Mouse (Mus musculus) left cerebral cortex, adult 8-10 months (tissue): ENCODE measurements at regions not wholly inside any gene's neighbourhood (a gene's known extent, or its start where the extent isn't known, plus 50 kb on each side); places are given as distances from the start of the nearest gene placed in this dataset.
A peak's percentile ranks its signal among the peaks of the same experiment; 100 is the strongest.
"Not testable (repeated sequence)": the region's sequence is repeated elsewhere in the genome, so short reads cannot be mapped to it uniquely, and the experiment has no call there.

Experiments used
- DNase-seq, 2 experiments: peaks; one replicate each; pipeline ENCODE4 v3.0.0; 2022; ENCODE audit warnings: low spot score in 2 of 2

DNA sequence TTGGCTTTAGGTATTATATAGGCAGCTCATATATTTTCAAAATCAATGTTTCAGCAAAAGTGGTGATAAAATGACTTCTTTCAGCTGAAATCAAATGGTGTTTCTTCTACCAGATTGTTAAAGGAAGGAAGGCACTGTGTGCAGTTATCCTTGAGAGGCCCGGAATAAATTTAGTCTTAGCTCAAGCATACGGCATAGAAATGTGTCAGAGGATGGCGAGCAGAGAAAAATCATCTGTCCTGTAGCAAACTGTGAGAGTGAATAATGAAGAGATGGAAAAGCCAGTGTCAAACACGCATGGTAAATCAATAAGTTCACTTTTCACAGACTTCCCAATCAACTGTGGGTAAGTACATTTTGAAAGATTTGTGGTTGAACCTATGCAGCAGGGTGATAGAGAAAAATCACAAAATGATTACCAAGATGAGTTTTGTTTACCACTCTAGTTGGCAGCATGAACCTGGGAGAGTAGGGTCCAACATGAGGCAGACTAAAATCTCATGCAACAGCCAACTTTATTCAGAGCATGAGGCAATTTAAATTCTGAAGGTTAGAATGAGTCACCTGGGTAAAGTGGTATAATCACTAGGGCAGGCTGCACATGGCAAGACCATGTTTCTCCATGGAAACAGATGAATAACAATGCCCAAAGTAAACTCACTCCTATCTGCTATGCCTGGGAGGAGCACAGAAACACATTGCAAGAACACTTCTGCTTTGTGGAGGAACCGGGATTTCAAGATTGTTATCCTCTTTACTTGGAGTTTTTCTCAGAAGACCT, 55.7 kb downstream of the AI429214 start:
- DNase-seq, result peak in 1 of 2 experiments; percentile 15

DNA sequence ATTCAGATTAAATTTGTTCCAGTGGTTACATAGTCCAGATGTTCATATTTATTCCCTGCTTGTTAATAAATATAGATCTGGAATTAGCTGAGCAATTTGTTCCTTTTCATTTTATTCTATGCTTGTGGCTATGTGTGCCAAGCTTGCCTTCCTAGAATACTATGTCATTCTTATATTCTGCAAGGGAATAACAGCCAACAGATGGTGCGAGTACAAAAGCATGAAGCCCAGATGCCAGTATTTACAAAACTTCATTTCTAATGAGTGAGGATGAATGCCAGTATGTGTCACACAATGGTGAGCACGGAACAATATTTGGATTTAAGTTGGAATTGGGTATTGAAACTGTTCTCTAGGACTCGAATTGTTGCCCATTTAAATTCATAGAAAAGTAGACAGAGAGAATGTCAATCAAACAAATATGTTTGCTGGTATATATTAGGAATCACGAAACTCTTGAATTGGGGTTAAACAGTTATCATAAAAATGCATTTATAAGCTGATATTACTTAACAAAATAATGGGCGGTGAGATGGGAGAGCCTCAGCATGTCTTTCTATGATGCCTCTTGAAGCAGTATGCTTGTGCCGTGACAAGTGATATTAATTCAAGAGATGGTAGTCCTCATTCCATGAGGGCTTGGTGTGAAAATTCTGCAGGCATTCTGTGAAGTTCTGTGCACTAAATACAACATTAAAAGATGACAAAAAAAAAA, 56.7 kb downstream of the AI429214 start:
- DNase-seq, result peak in 1 of 2 experiments; percentile 35

GRCm38 (mm10) chr8:37050684-37051028, 57.3 kb downstream of the AI429214 start:
- DNase-seq, result peak in 1 of 2 experiments; percentile 31

GRCm38 (mm10) chr8:37056376-37056775, 63.0 kb downstream of the AI429214 start:
- DNase-seq, result no peak

DNA sequence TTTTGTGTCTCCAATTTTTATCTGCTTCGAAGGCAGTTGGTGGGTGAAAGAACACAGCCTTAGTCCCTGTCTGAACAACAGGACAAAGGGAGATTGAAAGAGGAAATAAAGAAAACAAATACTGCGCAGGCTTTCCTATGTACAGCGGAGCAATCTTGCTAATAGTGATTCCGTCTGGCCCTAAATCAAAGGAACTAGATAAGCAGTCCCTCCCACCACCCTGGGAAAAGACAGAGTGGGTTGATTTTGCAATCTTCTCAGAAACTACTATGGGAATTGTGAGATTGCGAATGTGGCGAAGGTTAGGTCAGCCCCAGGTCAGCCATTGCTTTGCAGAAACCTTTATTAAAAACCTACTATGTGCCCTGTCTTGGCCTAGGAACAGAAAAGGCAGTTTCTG, 65.0 kb downstream of the AI429214 start:
- no peak for DNase-seq

DNA sequence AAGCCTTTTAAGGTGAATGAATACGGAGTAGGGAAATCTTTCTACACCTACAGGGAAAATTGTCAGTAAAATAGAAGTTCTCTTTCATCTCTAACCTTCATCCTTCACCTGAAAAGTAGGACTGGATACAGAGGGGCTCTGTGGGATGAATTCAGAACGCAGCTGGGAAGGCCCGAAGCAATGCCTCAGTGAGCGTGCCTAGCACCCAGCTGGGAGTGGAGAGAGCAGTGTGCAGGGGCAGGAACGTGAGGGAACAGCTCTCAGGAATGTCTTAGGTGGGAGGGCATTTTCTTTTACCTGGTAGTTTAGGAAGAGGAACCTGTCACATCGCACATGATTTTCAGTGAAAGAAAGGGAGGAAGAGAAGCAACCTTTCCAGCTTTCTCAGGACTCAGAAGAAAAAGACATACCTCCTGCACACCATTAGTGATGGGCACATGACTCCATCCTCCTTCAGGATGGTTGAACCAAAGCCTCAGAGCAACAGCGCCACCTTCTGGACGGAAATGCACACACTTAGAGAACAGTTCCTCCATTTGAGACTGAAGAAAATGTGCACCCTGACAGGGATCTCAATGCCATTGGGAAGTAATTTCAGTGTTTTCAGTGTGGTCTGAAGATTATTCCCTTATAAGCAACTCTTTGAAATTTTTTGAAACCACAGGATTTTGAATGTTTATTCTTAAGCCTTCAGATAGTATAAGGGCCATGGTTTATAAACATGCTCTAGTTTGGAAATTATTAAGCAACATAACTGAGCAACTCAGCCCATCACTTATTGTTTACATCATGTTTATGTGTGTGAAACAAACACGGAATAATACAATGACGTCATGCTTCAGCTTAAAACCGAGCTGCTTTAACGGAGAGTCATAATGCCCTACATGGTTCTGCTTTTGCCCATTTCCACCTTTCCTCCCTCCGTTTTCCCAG, 68.9 kb downstream of the AI429214 start:
- peak in 1 of 2 experiments; percentile 59 for DNase-seq

GRCm38 (mm10) chr8:37063764-37064331, 70.4 kb downstream of the AI429214 start:
- peak; percentile 16 to 57 for DNase-seq

GRCm38 (mm10) chr8:37072905-37073304, 79.5 kb downstream of the AI429214 start:
- no peak for DNase-seq

GRCm38 (mm10) chr8:37099727-37100126, 106.3 kb downstream of the AI429214 start:
- DNase-seq, result peak in 1 of 2 experiments; percentile 22

- DNase-seq, result not testable (repeated sequence)
These were observed 119.0 kb downstream of the AI429214 start for GRCm38 (mm10) chr8:37112386-37112785.

DNA sequence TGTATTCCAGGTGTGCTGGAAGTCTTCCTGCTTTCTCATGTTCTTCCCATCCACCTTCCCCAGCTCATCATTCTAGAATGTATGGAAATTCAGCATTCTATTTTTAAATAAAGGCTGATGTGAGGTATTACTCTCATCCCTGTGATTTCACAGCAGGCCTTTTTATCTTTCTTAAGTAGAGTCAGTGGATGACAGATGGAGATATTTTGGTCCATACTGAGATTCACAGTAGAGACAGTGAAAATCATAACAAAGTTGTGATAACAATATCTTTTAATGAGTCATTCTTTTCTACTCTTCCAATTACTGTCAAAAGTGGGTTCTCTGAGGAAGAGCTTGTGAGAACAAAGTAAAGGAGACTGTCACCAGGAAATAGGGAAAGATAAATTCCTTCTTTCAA, 132.4 kb downstream of the AI429214 start:
- no peak for DNase-seq

- DNase-seq, result no peak
These were observed 136.3 kb downstream of the AI429214 start for GRCm38 (mm10) chr8:37129670-37130069.

DNA sequence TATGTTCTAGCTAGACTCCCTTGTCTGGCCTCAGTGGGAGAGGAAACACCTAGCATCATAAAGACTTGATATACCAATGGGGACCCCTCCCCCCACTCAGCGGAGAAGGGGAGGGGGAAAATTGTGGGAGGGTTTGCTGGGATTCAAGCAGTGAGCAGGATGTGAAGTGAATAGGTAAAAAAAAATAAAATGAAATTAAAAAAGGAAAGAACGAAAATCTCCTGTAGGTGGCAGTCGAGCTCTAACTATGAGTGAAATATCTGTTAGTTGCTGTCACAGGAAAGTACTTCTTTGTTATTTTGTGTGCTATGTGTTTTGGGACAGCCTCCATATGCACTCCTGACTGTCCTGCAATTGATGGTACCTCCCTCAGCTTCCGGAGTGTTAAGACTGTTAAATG, 138.6 kb downstream of the AI429214 start:
- no peak for DNase-seq

DNA sequence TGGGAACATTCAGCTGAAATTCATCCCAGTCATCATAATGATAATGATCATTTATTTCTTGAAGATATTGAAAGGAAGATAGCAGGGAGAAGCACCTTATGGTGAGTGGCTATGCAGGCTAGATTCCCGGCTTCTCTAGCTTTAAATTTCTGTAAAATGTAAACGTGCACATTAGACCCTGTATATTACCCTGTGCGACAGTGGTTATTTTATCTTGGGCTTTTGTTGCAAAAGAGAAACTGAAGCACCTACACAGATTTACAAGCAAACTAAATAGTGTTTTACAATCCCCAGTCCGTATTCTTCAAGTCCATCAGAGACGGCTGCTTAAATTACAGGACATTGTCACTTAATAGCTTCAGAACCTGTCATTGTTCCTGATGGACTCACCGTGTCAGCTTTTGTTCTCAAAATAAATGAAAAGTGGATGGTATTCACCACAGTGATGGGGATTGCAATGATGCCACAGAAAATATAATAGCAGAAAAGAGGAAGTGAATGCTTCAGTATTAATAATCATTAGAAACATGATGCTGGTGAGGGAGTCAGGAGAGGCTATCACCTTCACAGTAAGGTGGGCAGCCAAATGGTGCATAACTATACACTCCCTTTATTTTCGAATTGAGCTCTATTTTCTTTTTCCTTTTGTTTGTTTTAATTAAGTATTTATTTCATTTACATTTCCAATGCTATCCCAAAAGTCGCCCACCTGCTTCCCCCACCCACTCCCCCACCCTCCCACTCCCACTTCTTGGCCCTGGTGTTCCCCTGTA, 141.0 kb downstream of the AI429214 start:
- no peak for DNase-seq

DNA sequence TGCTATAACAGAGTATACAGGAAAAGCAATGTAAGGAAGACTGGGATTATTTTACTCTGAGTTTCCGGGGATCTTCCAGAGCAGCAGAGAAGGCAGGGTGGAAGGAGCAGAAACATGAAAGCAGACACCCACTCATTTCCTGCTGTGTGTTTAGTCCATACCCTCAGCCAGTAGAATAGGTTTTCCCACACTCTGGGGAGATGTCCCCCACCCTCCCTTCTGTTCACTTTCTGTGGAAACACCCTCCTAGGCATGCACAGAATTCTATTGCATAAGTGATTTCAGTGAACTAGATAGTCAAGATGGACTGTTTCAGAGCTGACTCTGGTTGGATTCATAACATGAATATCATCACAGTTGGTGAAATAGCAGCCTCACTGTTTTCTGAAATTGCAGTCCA, 156.9 kb downstream of the AI429214 start:
- DNase-seq, result no peak

GRCm38 (mm10) chr8:37154361-37154760, 161.0 kb downstream of the AI429214 start:
- DNase-seq, result no peak

DNA sequence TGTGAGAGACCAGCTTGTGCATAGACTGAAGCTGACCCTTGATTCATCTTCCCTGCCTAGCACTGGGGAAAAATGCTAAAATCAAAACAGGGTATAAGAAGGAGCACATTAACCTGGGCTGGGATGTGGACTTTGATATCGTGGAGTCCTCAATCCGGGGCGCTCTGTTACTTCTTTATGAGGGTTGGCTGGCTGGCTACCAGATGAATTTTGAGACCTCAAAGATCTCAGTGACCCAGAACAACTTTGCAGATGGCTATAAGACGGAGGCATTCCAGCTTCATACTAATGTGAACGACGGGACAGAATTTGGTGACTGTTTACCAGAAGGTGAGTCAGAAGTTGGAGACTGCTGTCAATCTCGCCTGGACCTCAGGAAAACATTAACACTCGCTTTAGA, 161.5 kb downstream of the AI429214 start:
- DNase-seq, result no peak

DNA sequence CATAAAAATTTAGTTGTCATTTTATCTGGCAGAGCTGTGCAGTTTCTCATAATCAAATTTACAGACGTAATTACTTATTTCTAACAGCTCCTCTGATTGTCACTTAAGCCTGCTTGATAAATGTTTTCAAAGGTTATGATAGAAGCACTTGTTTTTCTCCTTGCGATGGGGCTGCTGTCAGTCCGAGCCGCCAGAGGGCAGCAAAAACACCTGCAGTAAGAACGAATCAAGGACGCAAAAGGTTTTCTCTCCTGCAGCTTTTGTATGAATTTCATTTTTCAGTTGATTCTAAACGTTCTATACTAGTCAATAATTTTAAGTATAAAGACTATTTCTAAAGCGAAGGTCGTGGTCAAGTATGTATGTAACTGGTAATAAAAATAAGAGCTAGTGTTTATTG, 166.1 kb downstream of the AI429214 start:
- peak; percentile 57 to 59 for DNase-seq

- DNase-seq, result no peak
These were observed 203.5 kb downstream of the AI429214 start for GRCm38 (mm10) chr8:37196859-37197258.

- peak in 1 of 2 experiments; percentile 15 for DNase-seq
These were observed 222.5 kb downstream of the AI429214 start for GRCm38 (mm10) chr8:37215894-37216293.

DNA sequence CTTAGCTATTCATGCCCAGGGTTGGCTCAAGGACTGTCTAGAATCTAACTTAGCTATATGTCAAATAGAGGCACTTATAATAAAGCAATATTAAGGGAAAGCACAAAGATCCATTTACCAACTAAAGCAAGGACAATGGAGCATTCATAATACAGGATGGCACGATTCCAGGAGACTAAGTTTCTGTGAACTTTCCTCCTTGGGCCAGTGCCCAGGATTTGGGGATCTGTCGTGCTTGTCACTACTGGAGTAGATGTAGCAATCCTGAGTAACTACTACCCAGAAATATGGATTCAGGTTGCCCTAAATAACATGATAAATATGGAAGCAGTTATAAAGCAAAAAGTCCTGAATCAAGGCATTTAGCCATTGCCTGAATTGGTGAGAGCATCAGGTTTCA, 233.7 kb downstream of the AI429214 start:
- no peak for DNase-seq
